23 mouse cellular contexts compared by ENCODE assay signal in genomic region chr5:32996560-32996959, GRCm38 (mm10). TPM values are rescaled to one million over a fixed set of nuclear protein-coding genes. Genes with fewer than 3 reads are reported as not detected.
DNase-seq lines count a peak whose midpoint lies in the region; ATAC-seq lines count a peak whose summit lies in the region.
"Had no signal": no experiment of that assay in that cellular context is flagged by ENCODE, and none has a peak within 500 bp of the region (broad histone marks: within the 10 kb centered on the region; RNA-seq: fewer than 3 reads in every experiment).

No protein-coding gene starts in this region.

- ATAC-seq in forebrain, embryonic 15.5 days (replicated peaks): peak; percentile 27; the same call in 1 of the 2 replicates
- ATAC-seq in midbrain, embryonic 13.5 days: peak; percentile 57
- ATAC-seq in hindbrain, embryonic 16.5 days: peak; percentile 68
- ATAC-seq in neural tube, embryonic 14.5 days (ENCODE audit: low read depth): 0 out of 2 replicates have a peak, but pooled peaks have one; percentile 25
- ATAC-seq: CD4-positive, CD25-positive, alpha-beta regulatory T cell, adult 4 months; intestine, embryonic 16.5 days; liver, embryonic 12.5 days had no signal

- H3K36me3 ChIP-seq in forebrain, embryonic 15.5 days: no peaks in the 10 kb centered on the region
- H3K36me3 ChIP-seq in forebrain, embryonic 10.5 days (replicated peaks): no peaks in the 10 kb centered on the region
- H3K36me3 ChIP-seq in midbrain, embryonic 13.5 days: no peaks in the 10 kb centered on the region
- H3K36me3 ChIP-seq in midbrain, embryonic 10.5 days: no peaks in the 10 kb centered on the region
- H3K36me3 ChIP-seq in hindbrain, embryonic 16.5 days (ENCODE audit: control insufficient read depth, insufficient read depth, low read length): no peaks in the 10 kb centered on the region
- H3K36me3 ChIP-seq in neural tube, embryonic 14.5 days (ENCODE audit: control insufficient read depth, insufficient read depth, low read length): no peaks in the 10 kb centered on the region
- no peaks in the 10 kb centered on the region for H3K36me3 ChIP-seq in heart, embryonic 10.5 days
- H3K36me3 ChIP-seq: embryonic facial prominence, embryonic 15.5 days; limb, embryonic 13.5 days; liver, embryonic 12.5 days; stomach, embryonic 15.5 days had no signal

- H3K27ac ChIP-seq in forebrain, embryonic 15.5 days (replicated peaks): peak overlapping the region; percentile 56
- no peak overlapping the region for H3K27ac ChIP-seq in forebrain, embryonic 10.5 days
- peak overlapping the region; percentile 59 for H3K27ac ChIP-seq in midbrain, embryonic 13.5 days
- H3K27ac ChIP-seq in midbrain, embryonic 10.5 days (replicated peaks): no peak overlapping the region
- peak overlapping the region; percentile 46; the same call in 1 of the 2 replicates for H3K27ac ChIP-seq in hindbrain, embryonic 16.5 days (ENCODE audit: low read depth, low read length)
- no peak overlapping the region; the same call in 1 of the 2 replicates for H3K27ac ChIP-seq in neural tube, embryonic 14.5 days (ENCODE audit: low read depth, low read length)
- no peak overlapping the region for H3K27ac ChIP-seq in heart, embryonic 10.5 days
- H3K27ac ChIP-seq: embryonic facial prominence, embryonic 15.5 days; limb, embryonic 13.5 days; liver, embryonic 12.5 days; stomach, embryonic 15.5 days had no signal

- H3K9ac ChIP-seq in forebrain, embryonic 15.5 days (replicated peaks): no peak overlapping the region
- no peak overlapping the region for H3K9ac ChIP-seq in midbrain, embryonic 13.5 days (replicated peaks)
- no peak overlapping the region for H3K9ac ChIP-seq in hindbrain, embryonic 16.5 days (ENCODE audit: low read depth, low read length)
- no peak overlapping the region for H3K9ac ChIP-seq in neural tube, embryonic 14.5 days (replicated peaks; ENCODE audit: low read depth, low read length)
- H3K9ac ChIP-seq: embryonic facial prominence, embryonic 15.5 days; limb, embryonic 13.5 days; liver, embryonic 12.5 days; stomach, embryonic 15.5 days had no signal

- 85% methylated on average over 1 of the region's 1 CpGs for WGBS in forebrain, embryonic 15.5 days
- WGBS in forebrain, embryonic 10.5 days: 96% methylated on average over 1 of the region's 1 CpGs
- WGBS in midbrain, embryonic 13.5 days: 84% methylated on average over 1 of the region's 1 CpGs
- WGBS in midbrain, embryonic 10.5 days: 93% methylated on average over 1 of the region's 1 CpGs
- WGBS in hindbrain, embryonic 16.5 days: 70% methylated on average over 1 of the region's 1 CpGs
- 88% methylated on average over 1 of the region's 1 CpGs for WGBS in neural tube, embryonic 14.5 days
- 74% methylated on average over 1 of the region's 1 CpGs for WGBS in heart, embryonic 10.5 days

- H3K4me3 ChIP-seq in forebrain, embryonic 15.5 days: no peak overlapping the region
- H3K4me3 ChIP-seq in forebrain, embryonic 10.5 days: no peak overlapping the region
- no peak overlapping the region for H3K4me3 ChIP-seq in midbrain, embryonic 13.5 days (replicated peaks)
- no peak overlapping the region for H3K4me3 ChIP-seq in midbrain, embryonic 10.5 days
- no peak overlapping the region for H3K4me3 ChIP-seq in hindbrain, embryonic 16.5 days (ENCODE audit: low read length)
- no peak overlapping the region for H3K4me3 ChIP-seq in neural tube, embryonic 14.5 days (ENCODE audit: low read depth, low read length)
- H3K4me3 ChIP-seq in heart, embryonic 10.5 days: no peak overlapping the region
- H3K4me3 ChIP-seq: embryonic facial prominence, embryonic 15.5 days; limb, embryonic 13.5 days; liver, embryonic 12.5 days; stomach, embryonic 15.5 days had no signal

- DNase-seq in forebrain, embryonic 10.5 days (ENCODE audit: extremely low spot score, low spot score): no peak
- no peak for DNase-seq in midbrain, embryonic 10.5 days (ENCODE audit: low spot score)
- no peak for DNase-seq in heart, embryonic 10.5 days (ENCODE audit: low spot score)
- no peak for DNase-seq in heart, postnatal 4 days
- DNase-seq: adrenal gland, postnatal 25 days; cerebellum, adult 9-10 months; gastrocnemius, postnatal 25 days; kidney, adult 9 months; kidney, postnatal 14 days; layer of hippocampus, postnatal 36 days; lung, adult 18-20 months; lung, postnatal 14 days; thymus, postnatal 25 days had no signal

- no peaks in the 10 kb centered on the region for H3K27me3 ChIP-seq in forebrain, embryonic 15.5 days
- no peaks in the 10 kb centered on the region for H3K27me3 ChIP-seq in forebrain, embryonic 10.5 days (ENCODE audit: poor library complexity, severe bottlenecking)
- no peaks in the 10 kb centered on the region for H3K27me3 ChIP-seq in midbrain, embryonic 13.5 days
- H3K27me3 ChIP-seq in midbrain, embryonic 10.5 days (ENCODE audit: low read depth, poor library complexity, severe bottlenecking): no peaks in the 10 kb centered on the region
- no peaks in the 10 kb centered on the region for H3K27me3 ChIP-seq in hindbrain, embryonic 16.5 days (replicated peaks; ENCODE audit: control insufficient read depth, insufficient read depth, low read length)
- H3K27me3 ChIP-seq in neural tube, embryonic 14.5 days (ENCODE audit: control insufficient read depth, insufficient read depth, low read length): no peaks in the 10 kb centered on the region
- H3K27me3 ChIP-seq in heart, embryonic 10.5 days (ENCODE audit: insufficient read depth, poor library complexity, severe bottlenecking): no peaks in the 10 kb centered on the region
- H3K27me3 ChIP-seq: embryonic facial prominence, embryonic 15.5 days; limb, embryonic 13.5 days; stomach, embryonic 15.5 days had no signal

- H3K4me1 ChIP-seq in forebrain, embryonic 15.5 days: peaks cover 6% of the 10 kb centered on the region
- peaks cover 9% of the 10 kb centered on the region; the same call in 1 of the 2 replicates for H3K4me1 ChIP-seq in forebrain, embryonic 10.5 days
- H3K4me1 ChIP-seq in midbrain, embryonic 13.5 days (replicated peaks): peaks cover 9% of the 10 kb centered on the region
- H3K4me1 ChIP-seq in midbrain, embryonic 10.5 days: peaks cover 5% of the 10 kb centered on the region; the same call in 1 of the 2 replicates
- peaks cover 3% of the 10 kb centered on the region for H3K4me1 ChIP-seq in hindbrain, embryonic 16.5 days (ENCODE audit: control insufficient read depth, insufficient read depth, low read depth, low read length)
- H3K4me1 ChIP-seq in neural tube, embryonic 14.5 days (ENCODE audit: control insufficient read depth, insufficient read depth, low read length): peaks cover 8% of the 10 kb centered on the region; the same call in 1 of the 2 replicates
- H3K4me1 ChIP-seq in heart, embryonic 10.5 days: peaks cover 11% of the 10 kb centered on the region
- H3K4me1 ChIP-seq: liver, embryonic 12.5 days; stomach, embryonic 15.5 days had no signal

- H3K4me2 ChIP-seq in forebrain, embryonic 15.5 days (replicated peaks): no peak overlapping the region
- H3K4me2 ChIP-seq in midbrain, embryonic 13.5 days (replicated peaks): no peak overlapping the region
- H3K4me2 ChIP-seq in hindbrain, embryonic 16.5 days (ENCODE audit: low read length): no peak overlapping the region
- no peak overlapping the region for H3K4me2 ChIP-seq in neural tube, embryonic 14.5 days (ENCODE audit: low read depth, low read length)
- H3K4me2 ChIP-seq: embryonic facial prominence, embryonic 15.5 days; limb, embryonic 13.5 days; liver, embryonic 12.5 days; stomach, embryonic 15.5 days had no signal

- H3K9me3 ChIP-seq in forebrain, embryonic 15.5 days: no peaks in the 10 kb centered on the region
- H3K9me3 ChIP-seq in forebrain, embryonic 10.5 days: no peaks in the 10 kb centered on the region
- no peaks in the 10 kb centered on the region for H3K9me3 ChIP-seq in midbrain, embryonic 13.5 days
- H3K9me3 ChIP-seq in midbrain, embryonic 10.5 days (replicated peaks): no peaks in the 10 kb centered on the region
- no peaks in the 10 kb centered on the region for H3K9me3 ChIP-seq in hindbrain, embryonic 16.5 days (ENCODE audit: control insufficient read depth, low read length)
- no peaks in the 10 kb centered on the region for H3K9me3 ChIP-seq in neural tube, embryonic 14.5 days (ENCODE audit: control insufficient read depth, low read length)
- H3K9me3 ChIP-seq in heart, embryonic 10.5 days: no peaks in the 10 kb centered on the region
- H3K9me3 ChIP-seq: embryonic facial prominence, embryonic 15.5 days; limb, embryonic 13.5 days; liver, embryonic 12.5 days; stomach, embryonic 15.5 days had no signal

RNA-seq across cellular contexts. Expression of gene Ywhah, which starts 22.1 kb away (rescaled TPM):
- polyA plus RNA-seq in forebrain, embryonic 15.5 days (2015; fragmentation: Nextera tagmentation; extraction: Ambion mirVana): 569 and 595 TPM in 2 replicates
- 440 and 451 TPM in 2 replicates for polyA plus RNA-seq in forebrain, embryonic 10.5 days (2016; fragmentation: Nextera tagmentation; extraction: Ambion mirVana)
- polyA plus RNA-seq in midbrain, embryonic 13.5 days (2015; fragmentation: Nextera tagmentation; extraction: Ambion mirVana): 517 and 561 TPM in 2 replicates
- polyA plus RNA-seq in midbrain, embryonic 10.5 days (2016; fragmentation: Nextera tagmentation; extraction: Ambion mirVana): 457 and 467 TPM in 2 replicates
- 943 and 1,074 TPM in 2 replicates for polyA plus RNA-seq in hindbrain, embryonic 16.5 days (2015; fragmentation: Nextera tagmentation; extraction: Ambion mirVana)
- polyA plus RNA-seq in neural tube, embryonic 14.5 days (2014; fragmentation: Nextera tagmentation; extraction: Ambion mirVana): 776 and 794 TPM in 2 replicates
- 471 and 500 TPM in 2 replicates for polyA plus RNA-seq in heart, embryonic 10.5 days (2016; fragmentation: Nextera tagmentation; extraction: Ambion mirVana)
- 100 to 1,000 TPM; 216 to 229 TPM for total RNA-seq in heart, postnatal 4 days (2021)

Comparison
In these comparisons a context has a peak if more than half of its experiments do, and no peak if none do; other contexts are left out.
1. H3K27ac ChIP-seq: peak in forebrain, embryonic 15.5 days (single experiment), midbrain, embryonic 13.5 days (single experiment) and hindbrain, embryonic 16.5 days (single experiment); none in forebrain, embryonic 10.5 days (single experiment), midbrain, embryonic 10.5 days (single experiment), neural tube, embryonic 14.5 days (single experiment) and heart, embryonic 10.5 days (single experiment).
2. Peak in every context shown above with its lines, with median percentiles within 50 percentile points of each other: ATAC-seq.